Mouse (Mus musculus): ENCODE results near the gene Cdhr5.

Cdhr5 gene

DNA sequence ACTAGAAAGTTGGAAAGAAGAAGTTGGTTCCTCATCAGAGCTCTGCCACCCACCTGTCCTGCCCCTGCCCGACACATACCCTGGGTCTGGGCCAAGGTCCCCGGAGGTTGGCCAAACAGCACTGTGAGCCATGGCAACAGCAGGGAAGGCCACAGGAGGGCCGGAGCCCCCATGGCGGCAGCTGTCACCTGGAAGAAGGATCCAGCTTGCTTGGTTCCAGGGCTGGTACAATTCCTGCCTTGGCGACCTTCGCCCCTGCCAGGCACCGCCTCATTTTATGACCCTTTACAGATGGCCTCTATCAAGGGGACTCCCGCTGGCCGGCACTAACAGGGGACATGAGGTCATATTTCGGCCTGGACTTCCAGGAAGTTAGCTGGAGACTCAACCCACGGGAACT lies at the start of gene Cdhr5:
Cdhr5 (minus strand) TSS at position 241 of the 400 bp plus-strand sequence.
- DNase-seq, result peak in 1 of 2 experiments; percentile 17

DNA sequence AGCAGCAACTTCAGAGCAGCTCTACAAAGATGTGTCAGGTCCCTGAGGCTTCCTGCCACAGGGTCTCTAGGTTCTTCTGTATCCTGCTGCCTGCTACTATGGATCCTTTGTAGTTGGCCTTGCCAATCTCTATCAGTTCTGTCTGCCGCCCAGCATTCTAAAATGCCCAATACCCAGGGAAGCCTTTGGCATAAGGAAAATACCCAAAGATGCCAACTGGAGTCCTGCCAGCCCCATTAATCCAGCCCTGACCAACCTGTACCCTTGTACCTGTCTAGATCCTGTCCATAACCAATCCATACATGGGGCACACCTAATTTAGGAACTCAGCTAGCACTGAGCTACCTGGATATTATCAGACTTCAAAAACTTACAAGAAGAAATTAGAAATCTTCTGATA lies 48.1 kb upstream of the Cdhr5 start:
- DNase-seq, result no peak

- DNase-seq, result no peak
Observed at GRCm38 (mm10) chr7:141319446-141319845, 42.9 kb upstream of the Cdhr5 start.

DNA sequence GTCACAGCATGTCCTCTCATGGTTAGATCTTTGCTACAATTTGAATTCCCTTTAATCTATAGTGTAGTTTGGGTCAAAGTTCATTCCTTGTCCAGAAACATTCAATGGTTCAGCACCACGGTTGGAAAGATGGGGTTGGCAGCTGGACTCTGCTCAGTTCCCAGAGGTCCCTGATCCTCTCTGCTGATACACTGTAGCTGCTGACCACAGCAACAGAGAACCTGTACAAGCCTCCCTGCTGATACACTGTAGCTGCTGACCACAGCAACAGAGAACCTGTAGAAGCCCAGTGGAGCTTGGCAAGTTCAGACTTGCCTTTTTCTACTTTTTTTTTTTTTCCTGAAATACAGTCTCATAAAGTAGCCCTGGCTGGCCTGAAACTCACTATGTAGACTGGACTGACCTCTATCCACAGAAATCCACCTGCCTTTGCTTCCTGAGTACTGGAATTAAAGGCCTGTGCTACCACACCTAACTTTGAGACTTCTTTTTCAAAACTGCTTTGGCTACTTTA lies 41.1 kb upstream of the Cdhr5 start:
- DNase-seq, result no peak

DNA sequence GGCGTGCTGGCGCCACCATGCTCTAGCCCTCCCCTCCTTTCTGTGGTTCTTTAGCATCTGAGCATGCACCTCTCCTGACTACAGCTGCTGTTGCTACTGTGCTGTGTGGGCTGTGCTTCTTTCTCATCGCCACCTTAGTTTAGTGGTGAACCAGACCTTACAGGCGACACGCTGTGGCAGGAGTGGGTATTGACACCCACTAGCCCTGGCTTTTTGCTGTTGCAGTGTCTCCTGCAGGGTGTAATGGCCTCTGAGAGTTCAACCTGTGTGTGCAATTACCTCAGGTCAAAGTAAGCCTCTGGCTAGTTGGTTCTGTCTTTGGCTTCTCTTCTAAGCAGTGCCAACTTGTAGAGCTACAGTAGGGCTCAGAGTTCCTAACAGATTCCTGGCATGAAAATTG lies 39.4 kb upstream of the Cdhr5 start:
- peak; percentile 48 to 64 for DNase-seq

DNA sequence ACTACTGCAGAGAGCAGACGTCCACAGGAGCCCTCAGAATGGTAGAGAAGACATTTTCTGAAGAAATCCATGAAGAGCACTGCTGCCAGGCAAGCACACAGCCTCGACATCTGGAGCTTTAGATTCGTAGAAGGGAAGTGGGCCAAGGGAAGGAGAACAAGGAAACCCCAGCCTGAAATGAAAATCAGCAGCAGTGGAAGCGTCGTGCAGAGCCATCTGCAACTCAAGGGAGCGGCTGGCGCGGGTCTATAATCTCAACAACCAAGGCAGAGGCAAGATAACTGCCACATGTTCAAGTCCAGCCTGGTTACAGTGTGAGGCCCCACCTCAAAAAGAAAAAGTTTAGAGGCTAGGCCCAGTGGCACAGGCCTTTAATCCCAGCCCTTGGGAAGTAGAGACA lies 38.5 kb upstream of the Cdhr5 start:
- DNase-seq, result no peak

DNA sequence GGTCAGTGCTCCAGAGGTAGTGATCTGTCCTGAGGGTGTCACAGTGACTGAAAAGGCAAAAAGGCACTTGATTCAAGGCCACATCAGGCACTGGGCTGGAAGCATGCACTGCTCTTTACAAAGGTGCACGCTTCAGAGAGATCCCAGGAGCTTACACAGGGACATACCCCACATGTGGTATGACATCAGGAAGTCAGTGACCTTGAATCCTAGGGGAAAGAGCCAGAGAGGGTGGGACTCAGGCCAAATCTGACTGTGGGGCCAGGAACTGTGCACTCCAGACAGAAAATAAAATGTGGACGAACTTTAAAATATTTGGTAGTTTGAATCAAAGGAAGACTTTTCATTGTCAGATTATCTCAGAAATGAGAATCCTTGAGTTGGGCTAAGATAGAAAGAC lies 37.8 kb upstream of the Cdhr5 start:
- no peak for DNase-seq

DNA sequence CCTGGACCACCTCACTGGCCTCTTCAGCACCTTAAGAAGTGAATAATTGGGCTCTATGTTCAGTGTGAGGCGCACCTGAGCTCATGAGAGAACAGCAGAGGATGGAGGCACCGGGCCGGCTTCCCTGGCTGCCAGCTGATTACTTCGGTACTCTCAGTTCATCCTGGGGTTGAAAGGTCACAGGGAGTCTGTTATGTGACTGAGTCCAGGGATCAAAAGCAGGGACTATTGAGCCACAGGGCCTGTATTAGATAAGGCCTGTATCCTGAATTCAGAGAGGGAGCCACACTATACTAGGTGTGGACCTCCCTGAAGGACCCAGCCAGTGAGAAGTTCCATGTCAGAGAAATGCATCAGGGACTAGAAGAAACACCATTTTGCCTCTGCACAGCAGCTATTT lies 28.0 kb upstream of the Cdhr5 start:
- DNase-seq, result no peak

- DNase-seq, result peak in 1 of 2 experiments; percentile 13
Observed at GRCm38 (mm10) chr7:141302702-141303268, 26.2 kb upstream of the Cdhr5 start.

GRCm38 (mm10) chr7:141301386-141301785 lies 24.8 kb upstream of the Cdhr5 start:
- no peak for DNase-seq

GRCm38 (mm10) chr7:141299175-141299574 lies 22.6 kb upstream of the Cdhr5 start:
- DNase-seq, result no peak

- no peak for DNase-seq
Observed at GRCm38 (mm10) chr7:141297926-141298650, 21.5 kb upstream of the Cdhr5 start.

DNA sequence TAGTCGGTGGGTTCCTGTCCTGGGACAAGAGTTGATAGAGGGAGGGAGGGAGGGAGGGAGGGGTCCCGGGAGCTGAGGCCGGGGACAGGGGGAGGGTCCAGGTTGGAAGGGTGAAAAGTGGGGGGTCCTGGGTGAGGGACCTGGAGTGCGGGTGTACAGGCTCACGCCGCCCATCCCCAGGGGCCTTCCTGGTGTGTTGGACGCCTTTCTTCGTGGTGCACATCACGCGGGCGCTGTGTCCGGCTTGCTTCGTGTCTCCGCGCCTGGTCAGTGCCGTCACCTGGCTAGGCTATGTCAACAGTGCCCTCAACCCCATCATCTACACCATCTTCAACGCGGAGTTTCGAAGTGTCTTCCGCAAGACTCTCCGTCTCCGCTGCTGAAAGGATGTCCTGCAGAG lies 17.9 kb upstream of the Cdhr5 start:
- no peak for DNase-seq

GRCm38 (mm10) chr7:141293852-141294471 lies 17.4 kb upstream of the Cdhr5 start:
- DNase-seq, result peak in 1 of 2 experiments; percentile 17

DNA sequence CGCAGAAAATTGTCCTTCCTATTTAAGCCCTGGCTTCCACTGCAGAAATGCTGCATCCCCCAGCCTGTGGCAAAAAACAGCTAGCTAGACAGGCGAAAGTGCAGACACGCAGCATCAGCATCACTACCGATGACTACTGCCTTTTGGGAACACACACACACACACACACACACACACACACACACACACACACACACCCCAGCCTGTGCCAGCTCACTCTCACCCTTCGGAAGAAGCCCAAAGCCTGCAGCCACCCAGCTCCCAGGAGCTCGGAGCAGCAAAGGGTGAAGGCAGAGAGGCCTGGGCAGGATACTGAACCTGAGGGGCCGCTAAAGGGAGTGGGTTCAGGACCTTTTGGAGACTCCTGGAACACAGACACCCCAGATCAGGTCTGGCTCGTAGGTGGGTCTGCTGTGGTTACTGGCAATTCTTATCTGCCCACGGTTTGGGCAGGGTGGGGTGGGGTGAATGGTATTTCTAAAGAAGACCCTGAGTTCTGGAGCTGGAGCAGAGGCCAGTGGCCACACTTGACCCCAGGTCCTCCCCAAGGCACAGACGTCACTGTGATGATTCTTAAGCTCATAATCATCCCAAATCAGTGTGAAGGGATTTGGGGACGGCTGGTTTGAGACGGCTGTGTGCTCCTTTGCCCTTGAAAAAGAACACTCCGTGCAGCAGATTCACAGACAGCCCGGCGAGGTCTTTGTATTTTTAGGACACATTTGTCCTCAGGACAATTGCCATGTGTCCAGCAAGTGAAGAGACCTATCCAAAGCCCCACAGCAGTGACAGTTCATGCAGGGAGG lies 16.2 kb upstream of the Cdhr5 start:
- no peak for DNase-seq

- DNase-seq, result no peak
Observed at GRCm38 (mm10) chr7:141291921-141292582, 15.5 kb upstream of the Cdhr5 start, which contains the start of gene Drd4. Drd4 (plus strand) TSS chr7:141292006.

DNA sequence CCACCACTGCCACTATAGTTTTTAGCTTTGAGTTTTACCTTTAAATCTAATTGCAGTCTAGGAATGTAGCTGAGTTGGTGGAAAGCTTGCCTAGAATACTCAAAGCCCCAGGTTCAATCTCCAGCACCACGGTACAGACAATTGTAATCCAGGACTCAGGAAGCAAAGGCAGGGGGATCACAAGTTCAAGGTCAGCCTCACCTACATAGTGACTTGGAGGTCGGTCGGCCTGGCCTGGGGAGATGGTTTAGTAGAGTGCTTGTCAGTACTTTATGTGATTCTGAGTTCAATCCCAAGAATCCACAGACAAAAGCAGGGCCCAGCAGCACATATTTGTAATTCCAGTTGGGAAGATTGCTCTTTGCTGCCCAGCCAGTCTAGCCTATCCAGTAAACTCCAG lies 11.5 kb upstream of the Cdhr5 start:
- no peak for DNase-seq

- DNase-seq, result no peak
Observed at GRCm38 (mm10) chr7:141282756-141283155, 6.2 kb upstream of the Cdhr5 start.

GRCm38 (mm10) chr7:141281442-141281841 lies 4.9 kb upstream of the Cdhr5 start:
- DNase-seq, result no peak

DNA sequence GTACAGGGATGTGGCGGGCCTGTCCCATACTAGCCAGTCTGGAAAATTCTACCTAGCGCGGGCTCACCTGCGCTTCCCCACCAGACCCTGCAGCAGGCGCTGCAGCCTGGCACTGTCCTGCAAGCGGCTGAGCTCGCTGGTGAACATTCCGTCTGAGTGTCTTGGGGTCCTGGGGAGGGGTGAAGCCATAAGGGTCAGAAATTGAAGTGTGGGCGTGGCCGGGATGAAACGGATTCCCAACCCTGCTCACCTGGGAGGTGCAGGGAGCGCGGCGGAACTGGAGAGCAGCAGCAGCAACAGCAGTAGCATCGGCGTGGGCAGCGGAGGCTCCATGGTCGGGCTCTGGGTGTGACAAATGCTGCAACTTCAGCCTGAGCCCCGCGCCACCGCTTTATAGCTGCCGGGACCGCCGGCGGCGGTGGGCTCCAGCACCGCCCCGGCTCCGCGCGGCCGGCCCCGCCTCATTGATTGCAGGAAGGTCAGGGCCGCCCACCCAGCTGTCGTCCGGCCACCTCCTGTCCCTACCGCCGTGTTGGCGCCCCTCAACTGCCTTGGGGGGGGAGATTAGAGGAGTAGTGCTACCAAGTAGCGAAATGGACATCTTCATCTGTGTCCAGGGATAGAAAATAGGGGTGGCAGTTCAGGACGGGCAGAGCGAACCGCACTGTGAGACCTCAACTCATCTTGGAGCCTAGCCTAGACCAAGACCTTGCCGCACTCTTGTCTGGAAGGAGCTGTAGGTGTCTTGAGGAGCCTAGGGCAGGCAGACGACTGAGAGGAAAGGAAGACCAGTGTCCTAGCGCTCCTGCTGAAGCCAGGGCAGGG lies 2.4 kb upstream of the Cdhr5 start, which contains the start of gene Sct:
Sct (minus strand) TSS at position 368 of the 825 bp plus-strand sequence.
- no peak for DNase-seq

Data from spleen, adult 18-20 months (tissue).